Mouse (Mus musculus): ENCODE results near the gene Gna15. TPM values are rescaled to one million over a fixed set of nuclear protein-coding genes. Genes with fewer than 3 reads are reported as not detected.

Gene Gna15
- polyA plus RNA-seq, 1 experiment = not detected

- no peak overlapping the region for H3K27ac ChIP-seq (ENCODE audit: insufficient read depth, low read length)
- no peaks in the 10 kb centered on the region for H3K4me1 ChIP-seq (ENCODE audit: control insufficient read depth, insufficient read depth, low read length)
- no peak overlapping the region for H3K4me3 ChIP-seq (ENCODE audit: insufficient read depth, low read length)
- TF ChIP-seq CTCF (IDR thresholded peaks at IDR 0.05; ENCODE audit: borderline replicate concordance, insufficient read depth, low read length) = peak; percentile 44; the same call in 1 of the 2 replicates
- no peak for TF ChIP-seq POLR2A (IDR thresholded peaks at IDR 0.05; ENCODE audit: low read depth, low read length)
Observed at GRCm38 (mm10) chr10:81556282-81556681, 32.3 kb upstream of the Gna15 start.

- no peaks in the 10 kb centered on the region for H3K4me1 ChIP-seq (ENCODE audit: control insufficient read depth, insufficient read depth, low read length)
- no peak for TF ChIP-seq POLR2A (IDR thresholded peaks at IDR 0.05; ENCODE audit: low read depth, low read length)
- TF ChIP-seq CTCF (IDR thresholded peaks at IDR 0.05; ENCODE audit: borderline replicate concordance, insufficient read depth, low read length) = no peak
- no peak overlapping the region for H3K27ac ChIP-seq (ENCODE audit: insufficient read depth, low read length)
- no peak overlapping the region for H3K4me3 ChIP-seq (ENCODE audit: insufficient read depth, low read length)
Observed at GRCm38 (mm10) chr10:81553807-81554755, 30.1 kb upstream of the Gna15 start.

- TF ChIP-seq CTCF (IDR thresholded peaks at IDR 0.05; ENCODE audit: borderline replicate concordance, insufficient read depth, low read length) = peak; percentile 66
- TF ChIP-seq POLR2A (IDR thresholded peaks at IDR 0.05; ENCODE audit: low read depth, low read length) = no peak
- H3K4me3 ChIP-seq (ENCODE audit: insufficient read depth, low read length) = no peak overlapping the region
- H3K4me1 ChIP-seq (ENCODE audit: control insufficient read depth, insufficient read depth, low read length) = no peaks in the 10 kb centered on the region
- no peak overlapping the region for H3K27ac ChIP-seq (ENCODE audit: insufficient read depth, low read length)
Observed at GRCm38 (mm10) chr10:81553232-81553631, 29.2 kb upstream of the Gna15 start.

- no peak overlapping the region for H3K4me3 ChIP-seq (ENCODE audit: insufficient read depth, low read length)
- H3K27ac ChIP-seq (ENCODE audit: insufficient read depth, low read length) = no peak overlapping the region
- no peaks in the 10 kb centered on the region for H3K4me1 ChIP-seq (ENCODE audit: control insufficient read depth, insufficient read depth, low read length)
- peak; percentile 53; the same call in 1 of the 2 replicates for TF ChIP-seq CTCF (IDR thresholded peaks at IDR 0.05; ENCODE audit: borderline replicate concordance, insufficient read depth, low read length)
- no peak for TF ChIP-seq POLR2A (IDR thresholded peaks at IDR 0.05; ENCODE audit: low read depth, low read length)
Observed at GRCm38 (mm10) chr10:81551597-81552102, 27.6 kb upstream of the Gna15 start.

- no peaks in the 10 kb centered on the region; the same call in 1 of the 2 replicates for H3K4me1 ChIP-seq (ENCODE audit: control insufficient read depth, insufficient read depth, low read length)
- no peak overlapping the region for H3K4me3 ChIP-seq (ENCODE audit: insufficient read depth, low read length)
- TF ChIP-seq CTCF (IDR thresholded peaks at IDR 0.05; ENCODE audit: borderline replicate concordance, insufficient read depth, low read length) = peak; percentile 77
- no peak for TF ChIP-seq POLR2A (IDR thresholded peaks at IDR 0.05; ENCODE audit: low read depth, low read length)
- H3K27ac ChIP-seq (ENCODE audit: insufficient read depth, low read length) = no peak overlapping the region
Observed at GRCm38 (mm10) chr10:81550257-81550656, 26.2 kb upstream of the Gna15 start.

GRCm38 (mm10) chr10:81548944-81549343, 24.9 kb upstream of the Gna15 start:
- Histone ChIP-seq H3K4me1 (ENCODE audit: control insufficient read depth, insufficient read depth, low read length) (no peaks in the 10 kb centered on the region; the same call in 1 of the 2 replicates), H3K4me3 (ENCODE audit: insufficient read depth, low read length) (no peak overlapping the region), H3K27ac (ENCODE audit: insufficient read depth, low read length) (no peak overlapping the region)
- TF ChIP-seq POLR2A (IDR thresholded peaks at IDR 0.05; ENCODE audit: low read depth, low read length) (no peak), CTCF (IDR thresholded peaks at IDR 0.05; ENCODE audit: borderline replicate concordance, insufficient read depth, low read length) (no peak)

GRCm38 (mm10) chr10:81546788-81547571, 23.0 kb upstream of the Gna15 start:
- Histone ChIP-seq H3K4me1 (ENCODE audit: control insufficient read depth, insufficient read depth, low read length) (peaks cover 3% of the 10 kb centered on the region; the same call in 1 of the 2 replicates), H3K27ac (ENCODE audit: insufficient read depth, low read length) (no peak overlapping the region), H3K4me3 (ENCODE audit: insufficient read depth, low read length) (no peak overlapping the region)
- TF ChIP-seq CTCF (IDR thresholded peaks at IDR 0.05; ENCODE audit: borderline replicate concordance, insufficient read depth, low read length) = no peak

- H3K27ac ChIP-seq (ENCODE audit: insufficient read depth, low read length) = no peak overlapping the region
- TF ChIP-seq CTCF (IDR thresholded peaks at IDR 0.05; ENCODE audit: borderline replicate concordance, insufficient read depth, low read length) (no peak), POLR2A (IDR thresholded peaks at IDR 0.05; ENCODE audit: low read depth, low read length) (no peak)
- no peak overlapping the region for H3K4me3 ChIP-seq (ENCODE audit: insufficient read depth, low read length)
- H3K4me1 ChIP-seq (ENCODE audit: control insufficient read depth, insufficient read depth, low read length) = peaks cover 3% of the 10 kb centered on the region; the same call in 1 of the 2 replicates
Observed at GRCm38 (mm10) chr10:81546332-81546731, 22.3 kb upstream of the Gna15 start.

- peak; percentile 87 for TF ChIP-seq POLR2A (IDR thresholded peaks at IDR 0.05; ENCODE audit: low read depth, low read length)
- no peak for TF ChIP-seq CTCF (IDR thresholded peaks at IDR 0.05; ENCODE audit: borderline replicate concordance, insufficient read depth, low read length)
- peaks cover 3% of the 10 kb centered on the region; the same call in 1 of the 2 replicates for H3K4me1 ChIP-seq (ENCODE audit: control insufficient read depth, insufficient read depth, low read length)
- H3K4me3 ChIP-seq (ENCODE audit: insufficient read depth, low read length) = peak within 1 kb of the TSS; percentile 90
- peak within 1 kb of the TSS; percentile 96 for H3K27ac ChIP-seq (ENCODE audit: insufficient read depth, low read length)
Observed at GRCm38 (mm10) chr10:81545161-81545747, 21.2 kb upstream of the Gna15 start, which contains the start of gene Gna11. Gna11 (minus strand) TSS chr10:81545190.
